In the genomic region with DNA sequence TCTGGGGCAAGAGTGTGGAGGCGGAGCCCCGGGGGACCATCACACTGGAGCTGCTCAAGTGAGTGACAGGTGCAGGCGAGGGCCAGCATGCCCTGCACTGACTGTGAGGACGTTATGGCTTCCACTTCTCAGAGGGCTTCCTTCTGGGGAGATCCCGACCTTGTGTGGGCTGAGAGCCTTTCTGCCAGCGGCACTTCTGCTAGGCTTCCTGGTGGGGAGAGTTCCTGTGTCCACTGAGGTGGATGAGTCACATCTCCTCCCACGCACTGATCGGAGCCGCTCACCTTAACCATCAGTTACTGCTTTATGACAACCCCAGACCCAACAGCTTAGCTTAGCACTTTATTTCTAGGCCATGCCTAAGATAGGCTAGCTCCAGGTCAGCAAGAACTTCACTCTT, we compare ENCODE assay signal across 31 mouse cellular contexts. TPM values are rescaled to one million over a fixed set of nuclear protein-coding genes. Genes with fewer than 3 reads are reported as not detected.
DNase-seq lines count a peak whose midpoint lies in the region; ATAC-seq and TF ChIP-seq lines count a peak whose summit lies in the region.
"Had no signal": no experiment of that assay in that cellular context is flagged by ENCODE, and none has a peak within 500 bp of the region (broad histone marks: within the 10 kb centered on the region; RNA-seq: fewer than 3 reads in every experiment).

No protein-coding gene starts in this region.

- H3K36me3 ChIP-seq in stomach, postnatal 0 days (ENCODE audit: control insufficient read depth, insufficient read depth, low read length), result peaks cover 32% of the 10 kb centered on the region
- H3K36me3 ChIP-seq in embryonic facial prominence, embryonic 10.5 days (replicated peaks), result peaks cover 80% of the 10 kb centered on the region

- no peak for DNase-seq in cerebellum, postnatal 14 days
- DNase-seq in cerebellum, adult 2 months, result peak; percentile 66 to 78
- no peak for DNase-seq in cerebellum, postnatal 4 days (ENCODE audit: low spot score in 2 of 2)
- DNase-seq in cerebellum, adult 9-11 months, result peak; percentile 66
- no peak for DNase-seq in stomach, postnatal 0 days (ENCODE audit: low spot score)
- DNase-seq in embryonic facial prominence, embryonic 10.5 days (ENCODE audit: low spot score), result no peak
- DNase-seq: adrenal gland, postnatal 25 days; B cell, adult 2 months; gastrocnemius, postnatal 25 days; heart, adult 18-20 months; heart, postnatal 10 days; heart, postnatal 36 days; kidney, adult 11 months; kidney, adult 8-10 months had no signal

- H3K9ac ChIP-seq in stomach, postnatal 0 days (ENCODE audit: low read length), result no peak overlapping the region
- H3K9ac ChIP-seq: embryonic facial prominence, embryonic 13.5 days; forebrain, embryonic 12.5 days; forebrain, embryonic 15.5 days; heart, embryonic 12.5 days; heart, embryonic 15.5 days; hindbrain, embryonic 13.5 days; intestine, embryonic 15.5 days had no signal

- peak overlapping the region; percentile 56 for H3K27ac ChIP-seq in cerebellum, adult 2 months (ENCODE audit: insufficient read depth, low read length)
- no peak overlapping the region for H3K27ac ChIP-seq in stomach, postnatal 0 days (replicated peaks)
- no peak overlapping the region for H3K27ac ChIP-seq in embryonic facial prominence, embryonic 10.5 days (replicated peaks)
- H3K27ac ChIP-seq: embryonic facial prominence, embryonic 13.5 days; forebrain, embryonic 12.5 days; forebrain, embryonic 15.5 days; hindbrain, embryonic 10.5 days; hindbrain, embryonic 13.5 days; intestine, embryonic 15.5 days had no signal

- H3K27me3 ChIP-seq in cerebellum, adult 2 months (ENCODE audit: control insufficient read depth, insufficient read depth, low read length), result no peaks in the 10 kb centered on the region
- H3K27me3 ChIP-seq in stomach, postnatal 0 days (ENCODE audit: control insufficient read depth, insufficient read depth, low read length), result no peaks in the 10 kb centered on the region
- no peaks in the 10 kb centered on the region for H3K27me3 ChIP-seq in embryonic facial prominence, embryonic 10.5 days (replicated peaks; ENCODE audit: low read depth, poor library complexity, severe bottlenecking)
- H3K27me3 ChIP-seq: CH12.LX; embryonic facial prominence, embryonic 13.5 days; forebrain, embryonic 12.5 days; forebrain, embryonic 15.5 days; heart, embryonic 12.5 days; heart, embryonic 15.5 days; hindbrain, embryonic 13.5 days; intestine, embryonic 15.5 days; Patski had no signal

- H3K9me3 ChIP-seq in stomach, postnatal 0 days (ENCODE audit: control insufficient read depth, low read length), result no peaks in the 10 kb centered on the region
- H3K9me3 ChIP-seq in embryonic facial prominence, embryonic 10.5 days, result no peaks in the 10 kb centered on the region
- H3K9me3 ChIP-seq: embryonic facial prominence, embryonic 13.5 days; forebrain, embryonic 12.5 days; forebrain, embryonic 15.5 days; G1E; heart, embryonic 12.5 days; heart, embryonic 15.5 days; hindbrain, embryonic 10.5 days; hindbrain, embryonic 13.5 days; intestine, embryonic 15.5 days had no signal

- ATAC-seq in cerebellum, adult (ENCODE audit: insufficient number of reproducible peaks, low FRiP score, low TSS enrichment), result 0 out of 2 replicates have a peak, but pooled peaks have one; percentile 15
- ATAC-seq in stomach, postnatal 0 days (ENCODE audit: low FRiP score, low TSS enrichment), result 0 out of 2 replicates have a peak, but pooled peaks have one; percentile 28
- ATAC-seq in monocyte, adult 5-6 weeks (replicated peaks; ENCODE audit: insufficient number of reproducible peaks, low FRiP score, low TSS enrichment, poor library complexity, severe bottlenecking), result no peak
- ATAC-seq: forebrain, embryonic 15.5 days; hindbrain, embryonic 16.5 days; intestine, embryonic 15.5 days; Patski had no signal

- TF ChIP-seq CTCF in cerebellum, adult 2 months (IDR thresholded peaks at IDR 0.05; ENCODE audit: borderline replicate concordance, insufficient read depth, low read depth, low read length), result no peak
- TF ChIP-seq CTCF in stomach, postnatal 0 days (IDR thresholded peaks at IDR 0.05; ENCODE audit: low read depth), result no peak

- peaks cover 31% of the 10 kb centered on the region for H3K4me1 ChIP-seq in cerebellum, adult 2 months (ENCODE audit: control insufficient read depth, insufficient read depth, low read length)
- no peaks in the 10 kb centered on the region for H3K4me1 ChIP-seq in stomach, postnatal 0 days (replicated peaks; ENCODE audit: control insufficient read depth, insufficient read depth)
- H3K4me1 ChIP-seq in embryonic facial prominence, embryonic 10.5 days, result no peaks in the 10 kb centered on the region
- H3K4me1 ChIP-seq: embryonic facial prominence, embryonic 13.5 days; forebrain, embryonic 12.5 days; forebrain, embryonic 15.5 days; hindbrain, embryonic 10.5 days; hindbrain, embryonic 13.5 days; intestine, embryonic 15.5 days had no signal

- no peak overlapping the region for H3K4me3 ChIP-seq in cerebellum, adult 2 months (replicated peaks; ENCODE audit: insufficient read depth, low read depth, low read length)
- no peak overlapping the region for H3K4me3 ChIP-seq in stomach, postnatal 0 days (ENCODE audit: low read depth, low read length)
- H3K4me3 ChIP-seq in embryonic facial prominence, embryonic 10.5 days, result no peak overlapping the region
- H3K4me3 ChIP-seq: embryonic facial prominence, embryonic 13.5 days; erythroblast, embryonic 14.5 days; forebrain, embryonic 12.5 days; forebrain, embryonic 15.5 days; heart, embryonic 12.5 days; heart, embryonic 15.5 days; hindbrain, embryonic 10.5 days; hindbrain, embryonic 13.5 days; intestine, embryonic 15.5 days had no signal

- TF ChIP-seq POLR2A in cerebellum, adult 2 months (IDR thresholded peaks at IDR 0.05; ENCODE audit: borderline replicate concordance, insufficient read depth, low read length), result no peak

- 26% methylated on average over 9 of the region's 9 CpGs for WGBS in cerebellum, adult 2 months
- WGBS in stomach, postnatal 0 days, result 82% methylated on average over 9 of the region's 9 CpGs
- 88% methylated on average over 9 of the region's 9 CpGs for WGBS in embryonic facial prominence, embryonic 10.5 days

- no peak for TF ChIP-seq EP300 in stomach, postnatal 0 days (optimal IDR thresholded peaks at IDR 0.05)

- H3K4me2 ChIP-seq in stomach, postnatal 0 days (replicated peaks; ENCODE audit: low read depth), result no peak overlapping the region
- H3K4me2 ChIP-seq: embryonic facial prominence, embryonic 13.5 days; forebrain, embryonic 12.5 days; forebrain, embryonic 15.5 days; heart, embryonic 12.5 days; heart, embryonic 15.5 days; hindbrain, embryonic 13.5 days; intestine, embryonic 15.5 days had no signal

RNA-seq across cellular contexts. Expression of gene Adrm1, which starts 22.7 kb away (rescaled TPM):
- 111 and 114 TPM in 2 replicates for polyA plus RNA-seq in cerebellum, adult 2 months (2012; rRNA removed)
- 141 TPM in 2 replicates for polyA plus RNA-seq in stomach, postnatal 0 days (2015; fragmentation: Nextera tagmentation; extraction: Ambion mirVana)
- 264 and 272 TPM in 2 replicates for polyA plus RNA-seq in embryonic facial prominence, embryonic 10.5 days (2016; fragmentation: Nextera tagmentation; extraction: Ambion mirVana)
- 50.1 to 102 TPM (median 65.6 TPM) in 3 replicates for total RNA-seq in monocyte, adult 5-6 weeks (2017)

RNA-seq across cellular contexts. Expression of gene Osbpl2, which starts 29.4 kb away (rescaled TPM):
- 64.3 and 69.6 TPM in 2 replicates for polyA plus RNA-seq in cerebellum, adult 2 months (2012; rRNA removed)
- polyA plus RNA-seq in stomach, postnatal 0 days (2015; fragmentation: Nextera tagmentation; extraction: Ambion mirVana), result 46.4 and 50.4 TPM in 2 replicates
- 23.6 and 24.9 TPM in 2 replicates for polyA plus RNA-seq in embryonic facial prominence, embryonic 10.5 days (2016; fragmentation: Nextera tagmentation; extraction: Ambion mirVana)
- 53.1 to 58.2 TPM (median 54.9 TPM) in 3 replicates for total RNA-seq in monocyte, adult 5-6 weeks (2017)

RNA-seq across cellular contexts. Expression of gene Hrh3, which starts 44.3 kb away (rescaled TPM):
- 21.1 and 25.4 TPM in 2 replicates for polyA plus RNA-seq in cerebellum, adult 2 months (2012; rRNA removed)
- polyA plus RNA-seq in stomach, postnatal 0 days (2015; fragmentation: Nextera tagmentation; extraction: Ambion mirVana), result 0.05 TPM in 1 of 2 replicates, not detected in the other
- 0.49 and 0.67 TPM in 2 replicates for polyA plus RNA-seq in embryonic facial prominence, embryonic 10.5 days (2016; fragmentation: Nextera tagmentation; extraction: Ambion mirVana)
- not detected in 3 replicates for total RNA-seq in monocyte, adult 5-6 weeks (2017)
- total RNA-seq: CH12.LX; common myeloid progenitor, adult 5-6 weeks; gastrocnemius, adult 8-10 months; gastrocnemius, postnatal 25 days; heart, adult 18-20 months; heart, postnatal 10 days had no signal
- polyA plus RNA-seq: erythroblast, embryonic 14.5 days; G1E; heart, embryonic 12.5 days; heart, embryonic 15.5 days had no signal

Comparison
In these comparisons a context has a peak if more than half of its experiments do, and no peak if none do; other contexts are left out.
1. DNase-seq: peak in cerebellum, adult 2 months (2 of 2) and cerebellum, adult 9-11 months (single experiment); none in cerebellum, postnatal 14 days (0 of 2), cerebellum, postnatal 4 days (0 of 2), stomach, postnatal 0 days (single experiment) and embryonic facial prominence, embryonic 10.5 days (single experiment).
2. RNA of gene Hrh3, which starts 44.3 kb away (polyA plus RNA-seq): 21.1 to 25.4 TPM in cerebellum, adult 2 months; 0.49 to 0.67 TPM in embryonic facial prominence, embryonic 10.5 days and 0.05 TPM in stomach, postnatal 0 days; every median in the first group is over 10 times any median in the second.